Mouse (Mus musculus): ENCODE measurements around the gene Tas2r120.
"Not testable (repeated sequence)": the region's sequence is repeated elsewhere in the genome, so short reads cannot be mapped to it uniquely, and the experiment has no call there.

The Tas2r120 gene

GRCm38 (mm10) chr6:132656653-132657052 lies at the start of gene Tas2r120:
Tas2r120 (plus strand) TSS chr6:132656953.
- DNase-seq (ENCODE audit: low spot score in 2 of 2): no peak

GRCm38 (mm10) chr6:132649399-132649798 lies 7.4 kb upstream of the Tas2r120 start:
- DNase-seq (ENCODE audit: low spot score in 2 of 2): no peak

GRCm38 (mm10) chr6:132651426-132651825 lies 5.3 kb upstream of the Tas2r120 start, which contains the start of gene A630073D07Rik:
A630073D07Rik (minus strand) TSS chr6:132651526.
- DNase-seq (ENCODE audit: low spot score in 2 of 2): no peak

GRCm38 (mm10) chr6:132691596-132691995 lies 34.8 kb downstream of the Tas2r120 start:
- DNase-seq (ENCODE audit: low spot score in 2 of 2): not testable (repeated sequence)

GRCm38 (mm10) chr6:132700907-132701306 lies 44.2 kb downstream of the Tas2r120 start, which contains the start of gene Tas2r121:
Tas2r121 (minus strand) TSS chr6:132701007.
- DNase-seq (ENCODE audit: low spot score in 2 of 2): no peak

Measured in spleen, postnatal 4 days (tissue).